Mouse (Mus musculus): ENCODE results near the gene Atp10a. TPM values are rescaled to one million over a fixed set of nuclear protein-coding genes. Genes with fewer than 3 reads are reported as not detected.

Gene Atp10a
- total RNA-seq, 2 experiments from 2014 or later = 2.2 to 3.2 TPM

DNA sequence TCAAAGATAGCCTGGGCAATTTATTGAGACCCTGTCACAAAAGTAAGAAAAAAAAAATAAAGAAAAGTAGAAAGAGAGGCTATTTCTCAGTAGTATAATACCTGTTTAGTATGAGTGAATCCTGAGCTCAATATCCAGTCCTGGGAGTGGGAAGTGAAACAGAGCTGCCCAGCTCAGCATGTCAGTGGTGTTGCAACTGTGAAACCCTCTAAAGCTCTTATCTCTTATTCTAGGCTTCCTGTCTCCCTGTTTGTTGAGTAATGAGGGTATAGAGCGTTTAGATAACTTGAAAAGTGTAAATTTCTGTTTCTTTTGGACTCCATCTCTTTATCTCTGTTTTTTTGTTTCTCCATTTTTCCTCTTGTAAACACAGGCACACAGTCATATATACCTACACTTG, 74.9 kb downstream of the Atp10a start:
- no peak for DNase-seq
- intact Hi-C loops (cut with DNase I) = no loop called here

DNA sequence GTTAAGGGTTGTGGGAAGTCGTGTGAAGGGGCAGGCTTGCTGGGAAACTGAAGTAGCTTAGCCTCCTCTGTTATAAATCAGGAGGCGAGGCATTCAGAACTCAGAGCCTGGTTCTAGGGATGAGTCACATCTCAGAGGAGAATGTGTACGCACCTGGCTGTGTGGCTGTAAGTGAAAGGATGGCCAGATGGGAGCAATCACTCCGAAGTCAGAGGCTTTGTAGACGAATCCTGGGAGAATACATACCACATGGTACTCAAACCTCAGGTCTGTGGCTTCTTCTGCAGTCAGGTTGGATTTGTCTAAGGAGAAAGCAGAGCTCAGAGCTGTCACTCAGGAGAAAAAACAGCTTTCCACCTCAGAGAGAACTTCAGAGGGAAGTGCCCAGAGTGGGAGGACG, 76.4 kb downstream of the Atp10a start:
- intact Hi-C loops (cut with DNase I) = no loop called here
- DNase-seq = no peak

DNA sequence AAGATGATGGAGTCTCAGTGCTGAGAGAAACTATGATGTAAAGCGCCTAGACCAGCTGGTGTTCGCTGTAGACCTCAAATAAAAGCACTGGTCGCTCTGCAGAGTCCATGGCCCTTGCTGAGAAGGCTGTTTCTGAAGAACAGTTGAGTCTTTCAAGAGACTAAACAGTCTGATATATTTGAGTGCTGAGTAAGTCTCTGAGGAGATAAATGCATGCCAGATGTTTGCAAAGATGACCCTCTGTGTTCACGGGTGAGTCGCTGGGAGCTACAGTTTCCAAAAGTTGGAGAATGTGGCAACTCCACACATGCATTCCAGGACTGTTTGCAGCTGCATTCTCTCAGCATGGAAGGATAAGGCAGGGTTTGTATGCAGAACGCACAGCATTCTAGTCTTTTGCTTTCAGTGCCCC, 77.5 kb downstream of the Atp10a start:
- no peak for DNase-seq
- intact Hi-C loops (cut with DNase I) = no loop called here

DNA sequence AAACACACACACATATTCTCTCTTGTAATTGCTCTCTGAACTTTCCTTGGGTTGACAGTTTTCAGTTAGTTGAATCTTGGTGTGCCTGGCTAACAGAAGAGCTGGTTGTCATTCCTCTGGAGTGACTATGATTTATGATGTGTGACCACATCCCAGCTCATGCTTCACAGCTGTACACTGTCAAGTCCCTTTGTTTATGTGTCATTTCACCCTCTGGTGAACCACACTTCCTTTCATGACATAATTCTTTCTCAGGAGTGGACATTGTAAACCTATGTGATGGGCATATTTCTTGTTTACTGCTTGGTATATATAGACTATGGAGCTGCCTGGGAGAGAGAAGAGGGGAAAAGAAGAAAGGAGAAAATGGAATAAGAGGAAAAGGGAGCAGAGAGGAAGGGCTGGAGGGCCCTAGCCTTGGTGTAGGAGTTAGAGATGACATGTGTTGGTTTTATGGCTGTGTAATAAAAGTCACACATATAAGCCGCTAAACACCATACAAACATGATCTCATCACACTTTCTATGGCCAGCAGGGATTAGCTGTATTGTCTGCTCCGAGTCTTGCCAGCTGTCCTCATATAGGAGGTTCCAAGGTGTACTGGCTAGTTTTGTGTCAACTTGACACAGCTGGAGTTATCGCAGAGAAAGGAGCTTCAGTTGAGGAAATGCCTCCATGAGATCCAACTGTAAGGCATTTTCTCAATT, 81.0 kb downstream of the Atp10a start:
- intact Hi-C loops (cut with DNase I) = no loop called here
- DNase-seq = no peak

DNA sequence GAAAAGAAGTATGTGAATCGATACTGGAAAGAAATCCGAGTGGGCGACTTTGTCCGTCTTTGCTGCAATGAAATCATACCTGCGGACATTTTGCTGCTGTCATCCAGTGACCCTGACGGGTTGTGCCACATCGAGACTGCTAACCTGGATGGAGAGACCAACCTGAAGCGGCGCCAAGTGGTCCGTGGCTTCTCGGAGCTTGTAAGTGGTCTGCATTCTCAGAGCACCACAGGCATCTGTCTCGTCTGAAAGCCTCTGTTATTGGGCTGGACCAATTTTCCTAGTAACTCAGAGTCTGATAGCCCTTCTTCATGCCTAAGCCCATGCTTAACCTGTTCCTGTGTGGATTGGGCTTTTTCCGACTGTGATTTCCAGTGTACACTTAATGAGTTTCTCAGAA, 84.2 kb downstream of the Atp10a start:
- intact Hi-C loops (cut with DNase I) = loop anchor here (10.0 kb wide), 1 partner anchor 155 kb away; no protein-coding TSS in a partner anchor
- DNase-seq = no peak

DNA sequence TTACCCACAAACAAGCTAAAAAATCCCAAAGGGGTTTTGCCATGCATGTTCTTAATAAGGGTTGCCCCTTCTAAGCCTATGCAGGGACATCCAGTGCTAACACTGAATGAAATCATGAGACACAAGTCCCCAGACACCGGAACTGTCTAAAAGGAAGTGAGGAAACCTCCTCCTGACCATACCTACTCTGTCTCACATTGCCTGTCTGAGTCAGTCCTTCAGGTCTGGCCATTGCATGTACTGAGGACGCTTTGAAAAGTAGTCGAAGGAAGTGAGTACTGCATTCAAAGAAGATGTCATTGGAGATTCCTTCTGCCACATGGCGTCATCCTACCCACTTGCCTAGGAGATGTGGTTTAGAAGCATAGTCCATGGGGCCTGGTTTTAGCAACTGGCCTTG, 84.9 kb downstream of the Atp10a start:
- intact Hi-C loops (cut with DNase I) = loop anchor here (10.0 kb wide), 1 partner anchor 156 kb away; no protein-coding TSS in a partner anchor
- DNase-seq = no peak

DNA sequence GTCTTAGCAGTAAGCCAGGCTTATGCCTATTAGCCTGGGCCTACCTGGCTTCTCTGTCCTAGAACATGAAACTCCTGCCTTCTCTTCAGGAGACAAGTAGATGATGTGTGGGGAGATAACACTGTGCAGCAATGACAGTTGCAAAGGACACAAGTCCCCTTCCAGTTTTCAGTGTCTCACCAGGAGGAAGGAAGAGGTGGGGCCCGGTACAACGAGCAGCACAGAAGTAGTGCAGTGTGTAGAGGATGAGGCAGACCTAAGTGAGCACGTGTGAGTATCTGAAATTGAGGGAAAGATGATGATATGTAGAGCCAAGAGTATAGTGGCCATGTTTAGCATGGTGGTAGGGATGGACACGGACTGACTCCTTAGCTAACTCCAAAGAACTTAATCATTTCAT, 86.0 kb downstream of the Atp10a start:
- intact Hi-C loops (cut with DNase I) = loop anchor here (10.0 kb wide), 1 partner anchor 157 kb away; no protein-coding TSS in a partner anchor

DNA sequence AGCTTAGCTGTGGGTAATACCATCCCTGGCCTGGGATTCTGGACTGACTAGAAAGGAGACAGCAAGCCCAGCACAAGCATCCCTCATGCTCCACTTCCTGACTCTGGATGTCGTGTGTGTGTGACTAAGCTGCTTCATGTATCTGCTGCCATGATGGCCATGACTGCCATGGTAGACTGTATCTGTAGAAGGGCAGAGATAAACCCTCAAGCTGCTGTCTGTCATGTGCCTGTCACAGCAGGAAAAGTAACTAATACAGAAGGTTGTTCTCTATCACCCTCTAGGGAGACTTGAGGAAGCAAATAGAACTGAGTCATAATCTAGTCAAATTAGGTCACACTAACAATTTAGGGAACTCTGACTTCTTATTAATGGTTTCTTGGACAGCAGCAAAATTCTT, 86.7 kb downstream of the Atp10a start:
- intact Hi-C loops (cut with DNase I) = loop anchor here (10.0 kb wide), 1 partner anchor 158 kb away; no protein-coding TSS in a partner anchor

More for the DNA sequence above, 86.0 kb downstream of the Atp10a start:
- no peak for DNase-seq

DNA sequence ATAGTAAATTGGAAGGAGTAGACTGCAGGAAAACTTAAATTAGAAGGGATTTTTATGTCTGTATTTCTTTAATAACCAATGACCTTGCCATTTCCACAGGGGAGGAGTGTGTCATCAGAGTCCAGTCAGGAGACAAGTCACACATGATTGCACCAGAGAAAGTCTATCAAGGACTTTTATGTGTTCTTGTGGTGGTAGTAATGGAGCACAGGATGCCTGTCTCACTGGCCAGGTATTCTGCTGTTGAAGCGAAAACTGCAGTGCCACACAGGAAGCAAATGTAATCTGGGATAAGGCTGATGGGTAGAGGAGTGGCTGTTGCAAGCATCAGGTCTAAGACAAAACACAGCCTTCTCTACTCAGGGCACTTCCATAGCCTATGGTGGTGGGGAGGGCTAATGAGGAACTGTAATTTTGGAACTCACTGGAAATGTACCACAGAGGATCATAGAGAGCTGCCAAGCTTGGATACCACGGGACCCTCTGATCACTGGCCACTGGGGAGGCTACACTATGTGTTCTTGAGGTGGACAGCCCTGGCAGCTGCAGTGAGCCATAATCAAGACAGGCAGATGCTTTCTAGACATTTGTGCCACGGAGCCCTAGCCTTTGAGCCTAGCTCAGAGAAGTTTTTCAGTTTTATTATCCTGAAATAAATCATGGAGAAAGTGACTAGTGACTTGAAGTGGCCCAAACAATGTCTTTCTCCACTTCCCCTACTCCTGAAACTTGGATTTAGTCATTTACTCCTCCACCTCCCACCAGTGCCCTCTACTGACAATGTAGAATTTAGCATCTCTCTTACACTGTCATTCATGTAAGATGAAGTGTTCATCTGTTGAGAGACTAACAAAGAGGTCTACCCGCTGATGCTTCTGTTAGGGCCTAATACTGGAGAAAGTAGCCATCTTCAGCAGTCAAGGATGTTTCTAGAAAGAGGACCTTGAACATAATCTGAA, 87.7 kb downstream of the Atp10a start:
- DNase-seq = no peak
- intact Hi-C loops (cut with DNase I) = loop anchor here (10.0 kb wide), 1 partner anchor 159 kb away; no protein-coding TSS in a partner anchor

More for the DNA sequence above, 86.7 kb downstream of the Atp10a start:
- DNase-seq = no peak

DNA sequence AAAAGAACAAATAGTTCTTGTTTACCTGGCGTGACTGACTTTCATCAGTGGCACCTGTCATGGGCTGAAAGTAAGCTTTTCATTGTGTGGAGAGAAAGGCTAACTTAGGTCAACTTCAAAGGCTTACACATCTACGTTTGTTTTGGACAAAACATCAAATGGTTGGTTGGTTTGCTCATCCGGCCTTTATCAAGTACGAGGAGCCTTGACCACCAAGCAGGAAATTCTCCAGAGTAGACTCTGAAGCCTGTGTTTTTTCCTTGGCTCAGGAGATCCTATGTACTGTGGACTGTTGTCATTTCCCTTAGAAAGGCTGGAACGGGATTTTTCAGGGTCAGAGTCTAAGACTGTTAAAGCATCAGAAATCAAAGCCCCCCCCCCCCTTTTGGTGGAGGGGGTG, 90.9 kb downstream of the Atp10a start:
- intact Hi-C loops (cut with DNase I) = loop anchor here (10.0 kb wide), 1 partner anchor 162 kb away; no protein-coding TSS in a partner anchor
- no peak for DNase-seq

DNA sequence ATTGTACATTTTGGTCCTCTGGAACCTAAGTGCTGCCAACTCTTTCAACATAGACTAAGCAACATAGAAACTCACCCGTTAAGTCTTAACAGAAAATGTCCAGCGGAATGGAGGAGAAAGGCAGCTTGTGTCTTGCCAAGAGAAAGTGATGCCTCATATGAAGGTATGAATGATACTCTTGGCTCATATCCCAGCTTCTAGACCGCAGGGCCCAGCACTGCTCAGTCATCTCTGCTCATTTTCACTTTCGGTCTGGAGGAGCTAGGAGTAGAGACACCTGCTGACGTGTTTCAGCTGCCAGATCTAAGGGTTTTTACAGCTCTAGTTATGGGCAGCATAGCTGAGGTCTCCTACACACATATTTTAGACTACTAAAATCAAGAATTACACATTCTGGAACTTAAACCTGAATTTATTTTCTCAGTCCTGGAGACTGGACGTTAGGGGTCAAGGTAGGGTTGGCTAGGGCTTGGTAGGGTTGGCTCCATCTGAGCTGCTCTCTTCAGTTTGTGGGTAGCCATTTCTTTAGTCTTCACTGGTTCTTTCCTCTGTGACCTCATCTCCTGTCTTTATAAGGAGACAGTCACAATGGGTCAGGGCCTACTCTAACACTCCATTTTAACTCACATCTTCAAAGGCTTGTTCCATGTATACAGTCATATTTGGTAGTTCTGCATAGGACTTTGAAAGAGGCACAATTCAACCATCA, 94.1 kb downstream of the Atp10a start:
- DNase-seq = no peak
- intact Hi-C loops (cut with DNase I) = loop anchor here (10.0 kb wide), 1 partner anchor 165 kb away; no protein-coding TSS in a partner anchor

DNA sequence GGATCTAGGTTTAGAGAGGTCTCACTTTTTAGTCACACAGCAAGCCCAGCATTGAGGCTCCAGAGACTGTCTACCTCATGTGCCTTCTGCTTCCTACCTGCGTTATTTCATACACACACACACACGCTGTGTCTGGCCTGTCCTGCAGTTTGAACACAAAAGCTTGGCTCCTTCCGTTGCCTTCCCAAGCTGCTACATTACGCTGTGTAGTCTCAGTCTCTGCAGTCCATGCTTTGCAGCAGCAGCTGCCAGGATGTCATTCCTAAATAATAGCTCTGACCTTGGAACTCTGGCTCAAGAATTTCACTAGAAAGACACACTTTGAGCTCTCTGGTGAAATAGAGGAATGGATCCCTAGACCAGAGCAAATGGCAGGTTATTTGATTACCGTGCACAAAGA, 96.1 kb downstream of the Atp10a start:
- DNase-seq = no peak
- intact Hi-C loops (cut with DNase I) = no loop called here

DNA sequence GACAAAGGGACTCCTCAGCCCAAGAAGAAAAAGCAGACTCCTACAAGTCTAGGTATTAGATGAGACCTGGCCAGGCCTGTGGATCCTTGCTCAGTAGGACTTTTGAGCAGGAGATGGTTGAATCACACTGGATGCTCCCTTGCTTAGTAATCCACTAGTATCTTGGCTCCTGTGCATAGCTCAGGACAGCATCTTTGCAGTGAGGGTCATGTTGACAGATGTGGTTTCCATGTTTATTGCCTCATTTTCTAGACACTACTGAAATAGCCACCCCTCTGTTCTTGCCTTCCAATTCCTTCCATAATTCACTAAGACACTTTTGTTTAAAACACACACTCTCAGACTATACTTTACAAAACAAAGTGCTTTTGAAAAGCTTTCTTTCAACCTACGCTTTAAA, 98.1 kb downstream of the Atp10a start:
- intact Hi-C loops (cut with DNase I) = no loop called here
- DNase-seq = no peak

DNA sequence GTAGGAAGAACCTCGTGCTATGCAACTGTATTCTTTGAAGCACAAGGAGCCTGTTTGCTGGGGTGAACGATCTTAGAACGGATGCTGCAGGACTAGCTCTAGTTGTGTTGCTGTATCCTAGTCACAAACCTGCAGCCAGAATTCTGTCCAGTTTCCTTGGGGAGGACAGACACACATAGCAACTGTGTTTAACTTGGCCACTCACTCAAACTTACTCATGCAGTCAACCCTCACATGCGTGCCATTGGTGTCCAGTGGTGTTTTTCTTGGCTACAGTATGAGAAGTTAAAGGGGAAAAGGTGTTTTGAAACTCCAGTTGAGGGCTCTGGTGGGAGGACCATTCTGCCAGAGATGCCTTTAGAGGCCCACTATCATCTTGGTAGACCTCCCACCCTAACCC, 98.6 kb downstream of the Atp10a start:
- no peak for DNase-seq
- intact Hi-C loops (cut with DNase I) = no loop called here

DNA sequence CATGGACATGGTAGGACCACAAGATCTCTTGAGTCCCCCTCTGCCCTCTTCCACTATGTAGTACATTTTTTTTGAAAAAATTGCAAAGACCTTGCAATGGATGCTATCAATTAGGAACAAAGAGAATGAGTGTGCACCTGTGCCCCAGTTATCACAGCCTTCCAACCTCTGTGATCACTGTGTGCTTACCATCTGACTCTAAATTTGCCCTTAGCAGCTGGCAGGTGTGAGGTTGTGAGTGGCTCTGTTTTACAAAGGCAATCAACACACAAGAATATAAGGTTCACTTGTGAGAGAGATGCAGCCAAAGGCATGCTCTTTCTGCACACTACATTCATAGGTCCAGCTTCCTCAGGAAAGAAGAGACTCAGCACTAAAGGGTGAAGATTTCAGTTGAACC, 99.1 kb downstream of the Atp10a start:
- intact Hi-C loops (cut with DNase I) = no loop called here
- DNase-seq = no peak

DNA sequence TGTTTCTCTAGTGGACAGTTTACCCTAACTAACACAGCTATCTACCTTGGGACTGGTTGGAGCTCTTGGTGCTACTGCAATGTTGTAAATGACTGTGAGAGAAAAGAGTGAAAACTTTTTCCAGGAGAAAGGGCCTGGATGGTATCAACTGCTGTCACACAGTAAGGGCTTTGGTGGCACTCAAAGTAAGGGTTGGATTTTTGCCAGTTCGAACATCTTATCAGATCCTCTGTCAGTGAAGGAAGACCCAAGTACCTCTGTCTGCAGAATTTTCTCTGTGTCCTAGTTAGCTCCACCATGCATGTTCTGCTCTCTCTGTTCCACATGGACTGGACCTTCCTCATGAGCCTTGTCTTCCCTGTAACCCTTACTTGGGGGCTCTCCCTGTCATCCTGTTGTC, 99.9 kb downstream of the Atp10a start:
- intact Hi-C loops (cut with DNase I) = no loop called here
- no peak for DNase-seq

DNA sequence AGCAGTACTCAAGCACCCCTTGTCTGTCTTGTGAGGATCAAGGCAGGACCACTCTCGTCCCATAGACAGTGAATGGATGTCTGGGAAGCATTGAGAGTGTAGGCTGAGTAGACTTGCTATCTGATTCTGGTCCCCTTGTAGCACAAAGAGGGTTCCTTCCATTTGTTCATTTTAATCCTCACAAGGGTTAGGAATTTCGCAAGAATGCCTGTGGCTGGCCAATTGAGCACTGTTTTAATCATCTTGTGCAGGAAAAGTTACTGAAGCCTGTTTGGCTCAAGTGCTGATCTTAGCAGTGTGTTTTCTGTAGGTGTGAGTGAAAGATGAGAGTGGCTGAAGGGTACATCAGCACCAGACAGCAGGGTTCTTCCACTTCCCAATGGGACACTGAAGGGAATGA, 101.4 kb downstream of the Atp10a start:
- no peak for DNase-seq
- intact Hi-C loops (cut with DNase I) = no loop called here

DNA sequence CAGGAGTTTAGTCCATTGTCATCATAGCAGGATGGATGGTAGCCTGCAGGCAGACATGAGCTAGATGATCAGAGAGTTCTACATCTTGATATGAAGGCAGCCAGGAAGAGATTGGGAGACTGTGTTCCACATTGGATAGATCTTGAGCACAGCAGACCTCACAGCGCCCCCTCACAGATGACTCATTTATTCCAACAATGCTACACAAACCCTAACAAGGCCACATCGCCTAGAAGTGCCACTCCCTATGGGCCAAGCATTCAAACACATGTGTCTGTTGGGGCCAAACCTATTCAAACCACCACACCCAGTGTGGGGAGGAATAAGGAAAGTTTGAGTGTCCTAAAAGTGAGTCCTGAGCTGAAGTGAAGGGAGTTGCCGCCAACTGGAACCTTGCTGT, 102.4 kb downstream of the Atp10a start:
- intact Hi-C loops (cut with DNase I) = no loop called here
- no peak for DNase-seq

DNA sequence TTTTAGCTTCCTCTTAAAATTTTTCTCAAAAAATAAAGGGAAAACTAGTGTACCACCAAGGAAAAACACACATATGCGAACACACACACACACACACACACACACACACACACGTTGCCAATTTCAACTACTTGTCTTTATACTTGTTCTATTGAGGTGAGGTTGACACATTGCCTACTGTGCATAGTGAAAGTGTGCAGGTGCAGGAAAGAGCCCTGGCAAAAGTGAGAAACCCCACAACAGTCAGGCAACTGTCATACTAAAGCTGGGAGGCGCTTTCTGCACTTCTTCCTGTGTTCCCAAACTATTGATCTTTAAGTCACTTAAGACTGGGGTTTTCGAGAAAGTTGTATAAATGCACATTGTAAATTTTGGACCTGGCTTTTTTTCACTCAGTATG, 103.3 kb downstream of the Atp10a start:
- intact Hi-C loops (cut with DNase I) = no loop called here

DNA sequence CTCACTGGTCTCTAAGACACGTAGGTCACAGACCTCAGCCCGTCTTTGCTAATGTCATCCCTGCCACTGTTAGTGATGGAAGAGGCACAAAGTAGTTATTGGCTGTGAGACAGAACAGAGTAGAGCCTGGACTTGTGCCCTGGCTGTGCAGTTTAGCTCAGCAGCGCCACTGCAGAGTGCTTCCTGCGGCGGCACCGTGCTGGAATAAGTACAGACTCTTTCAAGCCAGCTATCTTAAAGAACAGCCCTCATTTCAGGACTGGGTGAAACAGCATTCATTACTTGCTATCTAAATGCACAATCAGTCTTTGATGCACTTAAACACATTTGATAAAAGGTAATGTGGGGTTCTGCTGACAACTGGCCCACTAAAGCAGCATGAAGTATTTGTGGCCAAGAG, 111.3 kb downstream of the Atp10a start:
- intact Hi-C loops (cut with DNase I) = no loop called here
- DNase-seq = peak; percentile 48 to 68

More for the DNA sequence above, 103.3 kb downstream of the Atp10a start:
- no peak for DNase-seq

DNA sequence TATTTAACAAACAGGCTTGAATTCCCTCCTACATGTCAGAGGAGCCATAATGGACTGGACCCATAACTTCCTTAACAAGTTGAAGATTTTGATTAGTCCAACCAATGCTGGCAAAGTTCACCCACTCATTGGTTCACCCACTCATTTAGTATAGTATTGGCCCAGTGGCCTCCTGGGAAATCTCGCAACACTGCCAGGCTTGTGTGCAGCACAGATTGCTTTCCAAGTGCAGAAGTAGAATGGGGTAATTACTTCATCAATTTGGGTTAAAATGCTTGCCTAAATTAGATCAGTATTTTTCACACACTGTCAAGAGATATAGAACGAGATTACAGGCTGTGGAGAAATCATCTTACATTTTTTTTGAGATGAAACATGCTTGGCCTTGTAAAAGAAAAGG, 112.3 kb downstream of the Atp10a start:
- DNase-seq = no peak
- intact Hi-C loops (cut with DNase I) = no loop called here
